Mouse (Mus musculus): ENCODE data around the gene Fhit.

Gene Fhit

DNA sequence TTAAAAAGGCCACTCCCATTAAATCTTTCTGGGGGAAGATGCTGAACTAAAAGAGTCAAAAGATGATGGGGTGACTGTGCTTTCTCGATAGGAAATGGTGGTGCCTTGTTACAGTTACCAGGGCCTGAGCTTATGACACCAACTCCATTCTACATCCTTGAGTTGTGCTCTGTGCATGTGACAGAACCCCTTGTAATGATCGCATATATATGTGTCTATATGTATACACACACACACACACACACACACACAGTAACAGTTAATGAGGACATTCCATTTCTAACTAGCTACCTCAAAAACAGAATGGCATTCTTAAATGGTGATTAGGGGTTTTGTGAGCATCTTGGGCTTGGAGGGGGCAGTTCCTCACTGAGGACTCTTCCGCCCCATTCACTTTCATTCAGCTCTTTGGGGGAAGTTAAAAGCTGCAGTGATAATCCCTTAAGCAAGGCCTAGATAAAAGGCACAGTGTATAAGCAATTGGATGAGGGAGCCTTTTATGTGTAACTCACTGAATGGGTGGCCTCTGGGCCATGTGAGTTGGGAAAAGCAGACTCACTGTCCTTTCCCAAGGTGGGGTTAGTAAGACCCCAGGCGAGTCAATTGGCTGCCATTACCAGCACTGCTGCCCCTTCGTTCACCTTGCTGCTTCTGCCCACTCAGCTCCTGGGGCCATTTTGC is 449.9 kb downstream of the Fhit start:
- DNase-seq (ENCODE audit: low spot score in 2 of 2) = no peak

DNA sequence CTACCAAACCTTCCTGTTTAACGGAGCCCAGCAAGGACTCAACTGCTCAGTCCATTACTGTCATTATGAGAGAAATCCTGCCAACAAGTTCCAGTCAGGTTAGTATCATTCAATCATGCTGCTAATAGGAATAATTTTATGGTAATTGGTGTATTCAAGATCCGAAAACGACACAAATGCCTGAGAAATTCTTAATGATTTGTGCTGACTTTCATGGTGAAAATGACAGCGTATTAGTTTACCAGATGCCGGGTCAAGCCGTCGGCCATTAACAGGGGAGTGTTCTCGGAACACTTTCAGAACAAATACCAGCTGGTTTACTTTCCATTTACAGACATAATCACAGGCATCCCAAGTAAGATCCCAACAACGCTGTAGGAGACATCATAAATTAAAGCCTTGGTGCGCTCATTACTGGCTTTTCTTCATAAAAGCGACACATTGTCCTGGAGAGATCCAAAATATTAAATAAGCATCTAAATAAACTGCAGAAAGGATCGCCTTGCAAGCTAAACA is 451.0 kb downstream of the Fhit start:
- no peak for DNase-seq (ENCODE audit: low spot score in 2 of 2)

DNA sequence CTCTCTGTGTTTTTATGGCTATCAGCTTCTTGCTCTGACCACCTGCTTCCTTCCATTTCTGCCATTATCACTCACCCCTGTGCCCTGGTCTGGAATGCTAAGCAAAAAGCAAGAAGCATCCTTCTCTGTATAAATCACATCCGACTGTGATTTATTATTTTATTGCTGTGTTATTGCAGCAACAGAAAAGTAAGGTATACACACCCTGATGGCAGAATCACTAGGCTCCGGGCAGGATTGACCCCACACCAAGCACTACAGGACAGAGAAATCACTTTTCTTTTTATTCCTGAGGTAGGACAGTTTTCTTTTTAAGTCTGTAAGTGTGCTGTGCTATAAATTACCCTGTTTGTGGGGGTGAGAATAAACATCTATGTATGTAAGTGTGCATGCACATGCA is 460.1 kb downstream of the Fhit start:
- no peak for DNase-seq (ENCODE audit: low spot score in 2 of 2)

DNA sequence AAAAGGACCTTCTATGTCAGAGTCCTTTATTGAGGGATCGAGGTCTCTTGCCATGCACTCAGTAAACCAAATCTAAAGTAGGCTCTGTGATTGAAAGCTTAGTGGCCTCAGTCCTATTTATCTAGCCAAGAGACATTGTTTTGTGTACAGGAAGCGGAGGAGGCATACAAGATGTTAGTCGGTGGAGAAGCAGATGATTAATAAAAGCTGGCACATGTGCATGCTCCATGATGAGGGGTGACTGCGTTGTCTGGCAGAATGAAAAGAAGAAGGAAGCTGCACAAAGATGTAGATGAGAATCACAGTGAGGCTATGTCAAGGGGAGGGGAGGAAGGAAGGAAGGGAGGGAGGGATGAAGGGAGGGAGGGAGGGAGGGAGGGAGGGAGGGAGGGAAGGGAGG is 481.8 kb downstream of the Fhit start:
- no peak for DNase-seq (ENCODE audit: low spot score in 2 of 2)

DNA sequence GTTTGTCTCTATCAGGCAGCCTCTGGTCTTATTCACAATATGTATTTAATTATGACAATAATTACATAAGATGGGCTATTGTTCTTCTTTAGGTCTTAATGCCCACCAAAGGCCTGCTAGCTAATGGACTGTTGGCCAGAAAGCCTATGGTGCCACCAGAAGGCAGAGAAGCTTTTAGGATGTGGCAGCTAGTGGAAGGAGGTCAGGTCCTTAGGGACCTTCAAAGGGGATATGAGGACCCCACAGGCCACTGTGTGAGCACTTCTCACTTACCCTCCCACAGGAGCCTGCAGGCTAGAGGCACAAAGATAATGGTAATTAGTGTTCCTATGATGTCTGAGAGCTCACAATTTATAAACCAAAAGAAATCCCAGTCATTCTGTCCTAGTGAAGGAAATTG is 482.2 kb downstream of the Fhit start:
- no peak for DNase-seq (ENCODE audit: low spot score in 2 of 2)

DNA sequence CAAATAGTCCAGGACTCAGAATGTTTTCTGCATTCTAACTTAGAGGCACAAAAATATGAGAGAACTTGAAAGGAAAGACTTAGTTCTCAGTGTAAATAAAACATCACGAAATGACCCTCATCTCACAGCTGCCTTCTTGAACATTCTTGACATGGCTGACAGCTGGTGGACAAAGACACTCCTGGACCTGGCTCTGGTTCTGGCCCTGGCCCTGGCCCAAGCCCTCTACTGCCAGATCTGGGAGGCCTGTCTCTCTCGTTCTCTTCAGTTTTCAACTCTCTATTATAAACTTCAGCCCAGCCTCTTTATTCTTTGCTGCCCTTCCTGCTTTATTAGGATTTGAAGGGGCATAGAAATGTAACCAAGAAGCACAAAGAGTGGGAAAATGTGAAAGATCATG is 484.2 kb downstream of the Fhit start:
- DNase-seq (ENCODE audit: low spot score in 2 of 2) = no peak

DNA sequence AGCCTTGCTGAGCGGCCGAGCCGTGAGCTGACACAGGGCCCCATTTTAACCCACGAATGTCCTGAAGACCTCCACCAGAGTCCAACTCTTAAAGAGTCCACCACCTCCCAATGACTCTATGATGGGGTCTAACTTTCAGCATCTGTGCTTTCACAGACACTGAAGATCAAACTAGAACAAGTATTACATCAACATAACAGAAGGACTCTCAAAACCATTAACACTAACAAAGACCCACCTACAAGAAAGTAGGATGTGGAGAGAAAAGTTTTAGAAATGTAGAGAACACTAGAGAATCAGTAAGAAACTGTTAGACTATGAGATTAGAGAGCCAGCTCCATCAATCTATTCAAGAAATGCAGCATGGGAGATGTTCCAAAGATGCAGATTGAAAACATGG is 501.6 kb downstream of the Fhit start:
- DNase-seq (ENCODE audit: low spot score in 2 of 2) = no peak

DNA sequence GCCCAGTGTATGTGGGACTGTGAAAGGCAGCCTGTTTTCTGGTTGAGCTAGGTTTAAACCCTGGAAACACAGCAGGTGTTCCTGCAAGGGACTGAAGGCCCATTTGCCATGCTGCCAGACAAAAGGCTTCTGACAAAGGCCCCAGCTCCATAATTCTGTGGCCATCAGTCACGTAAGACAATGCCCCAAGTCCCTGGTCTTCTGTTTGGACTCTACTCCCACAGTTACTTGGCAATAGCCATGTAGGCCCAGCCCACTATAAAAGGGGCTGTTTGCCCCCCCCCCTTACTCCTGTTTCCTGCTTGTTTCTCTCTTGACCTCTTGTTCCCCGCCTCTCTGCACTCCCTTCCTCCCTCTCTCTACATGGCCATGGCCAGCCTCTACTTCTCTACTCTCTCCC is 502.5 kb downstream of the Fhit start:
- DNase-seq (ENCODE audit: low spot score in 2 of 2) = no peak

DNA sequence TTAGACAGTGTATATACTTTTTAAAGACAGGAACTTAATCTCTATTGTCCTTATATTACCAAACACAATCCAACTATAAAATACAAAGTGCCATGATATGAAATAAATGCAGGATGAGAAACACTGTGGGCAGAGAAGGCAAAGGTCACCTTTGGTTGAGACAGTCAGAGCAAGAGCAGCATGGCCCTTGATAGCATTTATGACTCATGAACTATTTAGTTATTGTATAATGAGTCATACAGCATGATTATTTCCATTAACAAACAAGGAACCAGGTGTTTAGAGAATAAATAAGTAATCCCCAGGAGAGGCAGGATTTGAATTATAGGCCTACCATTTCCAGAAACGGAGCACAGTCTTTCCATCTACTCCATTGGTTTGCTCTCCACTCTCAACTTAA is 503.6 kb downstream of the Fhit start:
- DNase-seq (ENCODE audit: low spot score in 2 of 2) = no peak

DNA sequence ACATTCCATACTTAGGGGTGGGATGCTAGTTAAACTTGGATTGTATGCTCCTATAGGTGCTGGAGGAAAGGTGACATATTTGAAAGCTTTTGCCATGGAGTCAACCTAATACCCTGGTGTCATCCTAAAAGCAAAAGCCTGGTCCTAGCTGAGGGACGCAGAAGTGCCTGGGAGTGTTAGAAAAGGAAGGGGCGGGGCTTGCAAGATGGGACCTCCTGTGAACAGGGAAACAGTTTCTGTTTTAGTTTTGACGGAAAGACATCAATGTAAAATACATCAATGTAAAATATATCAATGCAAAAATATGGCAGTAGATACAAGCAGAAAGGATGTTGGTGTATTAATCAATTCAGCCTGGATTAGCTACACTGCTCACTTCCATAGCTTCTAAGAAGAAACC is 504.5 kb downstream of the Fhit start:
- no peak for DNase-seq (ENCODE audit: low spot score in 2 of 2)

DNA sequence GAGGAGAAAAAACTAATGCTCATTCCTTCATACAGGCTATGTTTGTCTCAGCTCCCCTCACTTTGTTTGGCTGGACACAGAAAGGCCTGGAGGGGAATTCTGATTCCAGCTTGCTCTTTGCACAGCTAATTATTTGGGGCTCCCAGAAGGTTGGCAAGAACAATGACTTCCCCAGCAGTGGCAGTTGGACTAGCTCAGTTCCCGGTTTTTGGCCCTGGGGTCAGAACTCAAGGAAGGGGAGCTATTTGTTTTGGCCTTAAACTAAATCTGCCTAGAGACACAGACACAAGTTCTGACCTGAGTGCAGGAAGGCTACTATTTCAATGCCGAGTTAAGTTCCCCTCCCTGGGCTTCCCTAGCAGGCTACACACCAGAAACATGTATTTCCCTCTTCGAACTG is 506.0 kb downstream of the Fhit start:
- no peak for DNase-seq (ENCODE audit: low spot score in 2 of 2)

DNA sequence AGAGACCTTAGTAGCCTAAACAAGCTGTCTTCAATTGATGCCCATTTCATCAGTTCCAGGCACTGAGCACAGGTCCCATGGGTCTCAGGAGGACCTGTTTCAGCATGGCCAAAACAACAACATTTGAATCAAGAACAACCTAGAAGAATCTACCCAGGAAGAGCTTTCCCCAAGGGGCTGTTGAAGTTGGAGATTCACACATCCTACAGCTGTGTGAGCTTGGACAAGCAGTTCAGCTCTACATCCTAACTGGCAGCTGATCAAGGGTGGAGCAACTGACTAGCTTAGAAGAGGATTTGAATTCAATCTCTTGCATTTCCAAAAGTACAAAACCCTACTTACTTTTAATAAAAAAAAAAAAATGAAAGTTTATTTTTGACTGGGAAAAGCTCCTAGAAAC is 514.0 kb downstream of the Fhit start:
- DNase-seq (ENCODE audit: low spot score in 2 of 2) = no peak

DNA sequence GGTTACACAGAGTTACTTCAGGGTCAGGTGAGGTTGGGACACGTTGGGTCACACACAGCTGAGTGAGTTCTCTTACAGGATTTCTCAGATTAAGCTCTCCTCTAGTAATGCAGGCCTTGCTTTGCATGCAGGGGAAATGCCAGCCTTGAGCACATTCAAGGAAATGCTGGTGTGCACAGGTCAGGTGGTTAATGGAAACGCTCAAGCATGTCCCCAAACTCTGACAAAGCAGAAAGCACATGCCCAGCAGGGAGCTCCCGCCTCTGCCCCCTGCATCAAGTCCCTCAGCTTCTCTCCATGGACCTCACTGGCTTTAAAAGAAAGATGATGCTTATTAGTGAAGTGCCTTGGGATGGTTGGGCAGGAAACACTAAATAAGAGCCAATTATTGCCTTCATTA is 530.1 kb downstream of the Fhit start:
- no peak for DNase-seq (ENCODE audit: low spot score in 2 of 2)

DNA sequence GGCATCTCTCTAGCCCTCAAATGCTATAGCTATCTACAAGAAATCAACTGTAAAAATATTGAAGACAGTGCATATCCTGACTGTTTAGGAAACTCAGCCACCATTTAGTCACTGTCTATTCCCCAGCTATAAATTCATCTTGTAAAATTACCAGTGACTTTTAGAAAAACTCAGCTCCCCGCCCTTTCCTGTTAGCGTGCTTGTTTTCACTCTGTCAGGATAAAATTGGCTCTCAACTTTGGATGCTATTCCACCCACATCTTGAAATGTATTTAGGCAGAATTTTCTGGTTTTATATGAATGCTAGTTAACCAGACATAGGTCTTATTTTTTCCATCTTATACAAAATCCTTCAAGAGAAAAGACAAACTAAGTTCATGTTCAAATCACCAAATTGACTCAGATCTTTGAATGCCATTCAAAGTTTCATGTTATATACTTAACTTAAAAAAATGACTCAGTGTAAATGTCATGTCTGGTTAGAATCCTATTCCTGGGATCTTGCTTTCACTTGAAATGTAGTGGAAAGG is 530.9 kb downstream of the Fhit start:
- no peak for DNase-seq (ENCODE audit: low spot score in 2 of 2)

DNA sequence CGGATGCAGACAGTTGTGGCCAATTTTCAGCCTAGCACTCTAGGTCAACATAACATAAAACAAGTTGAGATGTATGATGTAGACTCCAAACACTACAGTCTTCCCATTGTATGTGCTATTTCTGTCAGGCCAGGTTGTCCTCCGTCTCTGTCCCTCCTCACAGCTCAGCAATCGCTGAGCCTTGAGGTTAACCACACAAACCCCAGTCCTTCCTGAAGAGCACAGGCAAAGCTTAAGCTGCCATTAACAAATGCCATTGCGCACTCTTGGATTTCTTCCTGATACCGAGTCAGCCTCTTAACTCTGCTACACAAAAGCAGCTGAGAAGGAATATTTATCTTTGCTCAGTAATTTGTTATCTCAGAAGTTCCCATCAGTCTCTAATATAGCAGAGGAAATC is 568.4 kb downstream of the Fhit start:
- no peak for DNase-seq (ENCODE audit: low spot score in 2 of 2)

DNA sequence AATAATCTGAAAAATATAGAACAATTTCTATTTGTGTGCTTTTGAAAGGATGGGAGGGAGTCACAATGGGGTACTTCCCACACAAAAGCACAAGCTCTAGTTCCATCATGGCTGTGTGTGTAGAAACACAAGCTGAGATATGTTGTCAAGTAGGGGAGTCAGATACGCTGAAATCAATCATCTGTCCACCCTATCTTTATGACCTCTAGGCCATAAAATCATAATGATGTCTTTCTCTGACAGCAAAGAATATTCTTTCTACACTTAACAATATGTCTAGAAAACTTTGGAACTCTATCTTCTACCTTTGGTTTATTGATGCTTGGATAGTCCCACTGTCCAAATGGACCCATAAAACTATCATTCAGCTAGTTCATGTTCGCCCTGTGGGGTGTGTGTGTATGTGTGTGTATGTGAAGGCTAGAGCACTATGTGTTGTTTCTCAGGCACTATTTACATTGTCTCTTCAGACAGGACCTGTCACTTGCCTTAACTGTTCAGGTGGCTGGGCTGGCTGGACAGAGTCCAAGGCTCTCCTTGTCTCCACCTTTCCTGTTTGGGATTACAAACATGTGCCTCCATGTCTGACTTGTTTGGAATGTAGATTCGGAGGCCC is 592.8 kb downstream of the Fhit start:
- no peak for DNase-seq (ENCODE audit: low spot score in 2 of 2)

DNA sequence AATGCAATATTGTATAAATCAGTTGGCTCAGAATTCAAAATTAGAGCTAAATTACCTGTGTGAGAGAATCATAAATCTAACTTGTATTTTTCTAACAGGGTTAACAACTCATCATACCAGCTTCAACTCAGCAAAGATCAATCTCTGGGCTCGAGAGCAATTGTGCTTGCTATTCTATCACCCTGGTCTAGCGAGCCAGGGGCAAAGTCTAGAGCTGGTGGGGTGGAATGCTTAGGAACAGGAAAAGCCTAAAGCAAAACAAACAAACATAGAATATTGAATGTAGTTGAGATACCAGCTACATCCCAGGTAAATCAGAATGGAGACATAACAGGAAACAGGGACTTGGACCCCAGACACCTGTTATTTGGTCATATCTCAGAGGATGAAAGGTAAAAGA is 594.1 kb downstream of the Fhit start:
- no peak for DNase-seq (ENCODE audit: low spot score in 2 of 2)

DNA sequence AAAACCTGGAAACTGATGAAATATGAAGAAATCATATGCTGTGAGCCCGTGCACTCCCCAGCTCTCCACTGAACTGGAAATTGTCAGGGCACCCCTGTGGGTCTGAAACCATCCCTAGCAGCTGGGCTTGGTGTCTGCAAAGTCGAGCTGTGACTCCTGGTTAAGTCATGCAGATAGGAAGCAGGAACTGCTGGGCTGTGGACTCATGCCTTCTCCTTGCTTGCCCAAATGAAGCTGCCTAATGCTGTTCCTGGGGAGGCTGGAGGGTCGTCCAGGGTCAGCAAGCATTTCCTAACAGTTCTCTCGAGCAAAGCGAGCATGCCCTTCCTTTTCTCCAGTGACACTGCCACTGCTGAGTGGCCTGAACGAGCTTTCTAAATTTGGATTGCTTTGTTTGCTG is 607.1 kb downstream of the Fhit start:
- no peak for DNase-seq (ENCODE audit: low spot score in 2 of 2)

DNA sequence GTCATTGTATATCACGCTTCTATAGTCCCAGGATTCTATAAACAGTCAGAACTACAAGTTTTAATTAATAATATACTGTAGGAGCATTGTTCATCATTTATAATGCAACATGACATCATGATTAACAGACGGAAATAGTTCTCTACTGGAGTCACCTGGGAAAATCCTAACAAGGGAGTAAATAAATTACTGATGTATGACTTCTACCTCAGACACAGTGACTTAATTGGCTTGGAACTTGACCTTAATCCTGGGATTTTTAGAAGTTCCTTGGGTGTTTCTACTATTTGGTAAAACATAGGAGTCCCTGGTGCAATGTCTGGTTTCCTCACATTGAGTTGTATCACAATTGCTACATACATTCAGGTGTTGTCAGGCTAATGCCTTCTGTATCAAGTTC is 613.2 kb downstream of the Fhit start:
- DNase-seq (ENCODE audit: low spot score in 2 of 2) = no peak

DNA sequence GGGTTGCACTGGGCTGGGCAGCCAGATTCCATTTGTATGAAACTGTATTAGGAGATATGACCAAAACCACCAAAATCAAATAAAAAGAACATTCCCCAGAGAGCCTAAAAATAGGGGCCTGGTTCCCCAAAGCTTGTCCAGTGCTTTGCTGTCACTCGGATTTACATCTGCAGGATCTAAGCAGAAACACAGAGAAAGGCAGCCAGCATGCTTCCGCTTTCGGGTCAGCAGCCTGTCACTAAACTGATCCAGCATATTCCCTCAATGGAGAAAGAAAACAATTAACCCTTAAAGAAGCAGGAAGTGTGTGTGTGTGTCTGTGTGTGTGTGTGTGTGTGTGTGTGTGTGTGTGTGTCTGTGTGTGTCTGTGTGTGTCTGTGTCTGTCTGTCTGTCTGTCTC is 615.9 kb downstream of the Fhit start:
- DNase-seq (ENCODE audit: low spot score in 2 of 2) = no peak

DNA sequence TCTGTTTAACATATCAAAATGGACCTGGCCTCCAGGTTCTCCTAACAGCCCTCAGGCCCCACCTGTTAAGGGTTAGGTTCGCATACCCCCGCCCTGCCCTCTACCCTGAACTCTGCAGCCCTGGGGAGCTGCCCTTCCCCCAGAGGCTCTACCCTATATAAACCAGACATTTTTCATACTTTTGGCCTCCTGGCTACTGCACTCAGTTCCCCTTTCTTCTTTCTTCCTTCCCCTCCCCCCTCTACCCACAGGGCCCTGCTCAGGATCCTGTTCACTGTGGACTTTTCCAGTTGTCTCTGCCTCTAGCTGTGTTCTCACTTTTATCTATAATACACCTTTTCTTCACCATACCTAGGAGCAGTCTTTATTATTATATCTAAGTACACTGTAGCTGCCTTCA is 627.0 kb downstream of the Fhit start:
- no peak for DNase-seq (ENCODE audit: low spot score in 2 of 2)

DNA sequence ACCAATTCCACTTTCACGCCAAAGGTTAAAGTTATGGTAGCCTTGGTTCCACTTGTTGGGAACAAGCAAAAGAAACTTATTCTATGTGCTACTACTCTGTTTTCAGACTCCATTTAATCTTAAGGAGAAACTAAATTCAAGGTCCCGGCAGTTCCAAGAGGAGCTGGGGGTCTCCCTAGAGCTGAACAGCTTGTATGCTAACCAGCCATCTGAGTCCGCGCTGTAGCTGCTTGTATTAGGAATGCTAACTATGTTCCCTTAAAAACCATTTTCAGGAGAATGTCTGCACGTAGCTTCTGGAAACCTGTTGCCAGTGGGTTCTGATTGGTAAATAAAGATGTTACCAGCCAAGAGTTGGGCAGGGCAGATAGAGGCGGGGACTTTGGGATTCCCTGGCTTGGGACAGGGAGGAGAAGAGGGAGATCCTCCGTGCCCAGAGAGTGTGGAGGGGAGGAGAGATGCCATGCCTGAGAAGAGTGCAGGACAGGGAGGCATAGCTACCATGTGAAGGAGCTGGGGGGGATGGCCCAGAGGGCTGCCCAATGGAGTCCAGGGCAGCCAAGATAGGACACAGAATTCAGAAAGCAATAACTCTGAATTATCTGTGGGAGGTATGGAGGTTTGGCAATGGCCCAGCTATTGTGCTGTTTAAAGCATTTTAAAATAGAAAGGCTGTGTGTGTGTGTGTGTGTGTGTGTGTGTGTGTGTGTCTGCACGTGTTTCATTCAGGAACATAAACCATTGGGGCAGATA is 629.9 kb downstream of the Fhit start:
- no peak for DNase-seq (ENCODE audit: low spot score in 2 of 2)

DNA sequence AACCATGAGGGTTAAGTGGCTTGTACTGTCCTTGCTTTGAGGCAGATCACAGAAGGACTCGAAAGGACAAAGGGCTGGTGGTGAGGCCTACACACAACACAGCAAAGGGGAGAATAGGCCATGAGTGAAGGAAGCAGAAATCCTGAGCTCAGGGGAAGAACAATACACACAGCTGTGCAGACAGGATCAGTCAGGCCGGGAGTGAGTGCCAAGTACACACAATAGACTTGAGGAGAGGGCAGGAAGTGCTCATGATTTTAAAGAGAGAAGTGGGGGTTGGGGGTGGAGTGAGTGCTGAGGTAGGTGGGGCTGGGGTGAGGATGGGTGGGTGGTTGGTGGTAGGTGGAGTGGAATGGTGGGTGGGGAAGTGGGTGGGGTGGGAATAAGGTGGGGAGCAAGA is 635.0 kb downstream of the Fhit start:
- no peak for DNase-seq (ENCODE audit: low spot score in 2 of 2)
